Mouse (Mus musculus): ENCODE data around the gene Nacad. TPM values are rescaled to one million over a fixed set of nuclear protein-coding genes. Genes with fewer than 3 reads are reported as not detected.
A peak's percentile ranks its signal among the peaks of the same experiment; 100 is the strongest.

Gene Nacad
- polyA plus RNA-seq, 1 experiment from 2014 or later: 1.1 TPM

GRCm38 (mm10) chr11:6602662-6603061, 3.2 kb downstream of the Nacad start:
- Histone ChIP-seq H3K27me3 (peaks cover 63% of the 10 kb centered on the region), H3K9me3 (replicated peaks) (no peaks in the 10 kb centered on the region), H3K9ac (no peak overlapping the region), H3K36me3 (no peaks in the 10 kb centered on the region), H3K4me3 (no peak overlapping the region), H3K4me2 (no peak overlapping the region), H3K4me1 (replicated peaks) (peaks cover 53% of the 10 kb centered on the region), H3K27ac (no peak overlapping the region)
- ATAC-seq (replicated peaks; ENCODE audit: insufficient number of reproducible peaks, insufficient read depth, low FRiP score, low read depth): no peak
- 84% methylated on average over 9 of the region's 9 CpGs for WGBS

- H3K4me1 ChIP-seq (replicated peaks): peaks cover 53% of the 10 kb centered on the region
These were observed 4.0 kb downstream of the Nacad start for GRCm38 (mm10) chr11:6601649-6602480.

GRCm38 (mm10) chr11:6600284-6600944, 5.4 kb downstream of the Nacad start:
- H3K36me3 ChIP-seq: peaks cover 19% of the 10 kb centered on the region; the same call in 1 of the 2 replicates
- no peak overlapping the region for H3K4me2 ChIP-seq
- H3K4me3 ChIP-seq: no peak overlapping the region
- no peak overlapping the region for H3K9ac ChIP-seq
- no peaks in the 10 kb centered on the region for H3K9me3 ChIP-seq (replicated peaks)
- H3K27me3 ChIP-seq: peaks cover 41% of the 10 kb centered on the region
- H3K4me1 ChIP-seq (replicated peaks): peaks cover 51% of the 10 kb centered on the region
- H3K27ac ChIP-seq: no peak overlapping the region
- ATAC-seq (replicated peaks; ENCODE audit: insufficient number of reproducible peaks, insufficient read depth, low FRiP score, low read depth): no peak
- 85% methylated on average over 8 of the region's 8 CpGs for WGBS

More at GRCm38 (mm10) chr11:6601649-6602480, 4.0 kb downstream of the Nacad start:
- H3K27ac ChIP-seq: no peak overlapping the region
- H3K27me3 ChIP-seq: peaks cover 55% of the 10 kb centered on the region
- H3K9ac ChIP-seq: no peak overlapping the region
- ATAC-seq (replicated peaks; ENCODE audit: insufficient number of reproducible peaks, insufficient read depth, low FRiP score, low read depth): no peak
- H3K9me3 ChIP-seq (replicated peaks): no peaks in the 10 kb centered on the region
- no peak overlapping the region for H3K4me3 ChIP-seq
- peaks cover 7% of the 10 kb centered on the region; the same call in 1 of the 2 replicates for H3K36me3 ChIP-seq
- 71% methylated on average over 20 of the region's 20 CpGs for WGBS
- no peak overlapping the region for H3K4me2 ChIP-seq

GRCm38 (mm10) chr11:6599831-6600230, 6.0 kb downstream of the Nacad start:
- H3K9ac ChIP-seq: no peak overlapping the region
- WGBS: 76% methylated on average over 6 of the region's 6 CpGs
- no peaks in the 10 kb centered on the region for H3K9me3 ChIP-seq (replicated peaks)
- ATAC-seq (replicated peaks; ENCODE audit: insufficient number of reproducible peaks, insufficient read depth, low FRiP score, low read depth): no peak
- H3K36me3 ChIP-seq: peaks cover 19% of the 10 kb centered on the region; the same call in 1 of the 2 replicates
- no peak overlapping the region for H3K27ac ChIP-seq
- H3K4me2 ChIP-seq: no peak overlapping the region
- peaks cover 51% of the 10 kb centered on the region for H3K4me1 ChIP-seq (replicated peaks)
- H3K27me3 ChIP-seq: peaks cover 35% of the 10 kb centered on the region
- no peak overlapping the region for H3K4me3 ChIP-seq

GRCm38 (mm10) chr11:6599011-6599681, 6.7 kb downstream of the Nacad start:
- H3K4me3 ChIP-seq: no peak overlapping the region
- no peak for ATAC-seq (replicated peaks; ENCODE audit: insufficient number of reproducible peaks, insufficient read depth, low FRiP score, low read depth)
- H3K36me3 ChIP-seq: peaks cover 24% of the 10 kb centered on the region; the same call in 1 of the 2 replicates
- WGBS: 20% methylated on average over 27 of the region's 27 CpGs
- H3K9me3 ChIP-seq (replicated peaks): no peaks in the 10 kb centered on the region
- H3K4me1 ChIP-seq (replicated peaks): peaks cover 51% of the 10 kb centered on the region
- no peak overlapping the region for H3K27ac ChIP-seq
- H3K27me3 ChIP-seq: peaks cover 31% of the 10 kb centered on the region
- H3K9ac ChIP-seq: no peak overlapping the region
- H3K4me2 ChIP-seq: no peak overlapping the region

- Histone ChIP-seq H3K4me2 (no peak overlapping the region), H3K4me3 (no peak overlapping the region), H3K4me1 (replicated peaks) (peaks cover 44% of the 10 kb centered on the region), H3K27ac (no peak overlapping the region), H3K9ac (no peak overlapping the region), H3K27me3 (peaks cover 31% of the 10 kb centered on the region), H3K36me3 (peaks cover 31% of the 10 kb centered on the region; the same call in 1 of the 2 replicates), H3K9me3 (replicated peaks) (no peaks in the 10 kb centered on the region)
- no peak for ATAC-seq (replicated peaks; ENCODE audit: insufficient number of reproducible peaks, insufficient read depth, low FRiP score, low read depth)
- 57% methylated on average over 19 of the region's 19 CpGs for WGBS
These were observed 7.5 kb downstream of the Nacad start for GRCm38 (mm10) chr11:6598191-6598889.

- WGBS: 61% methylated on average over 7 of the region's 7 CpGs
- peaks cover 39% of the 10 kb centered on the region; the same call in 1 of the 2 replicates for H3K36me3 ChIP-seq
These were observed 8.3 kb downstream of the Nacad start for GRCm38 (mm10) chr11:6597523-6597922.

GRCm38 (mm10) chr11:6596616-6597015, 9.2 kb downstream of the Nacad start:
- peaks cover 19% of the 10 kb centered on the region for H3K27me3 ChIP-seq
- WGBS: 84% methylated on average over 3 of the region's 3 CpGs
- no peak overlapping the region for H3K9ac ChIP-seq
- H3K4me3 ChIP-seq: no peak overlapping the region
- H3K27ac ChIP-seq: no peak overlapping the region
- peaks cover 48% of the 10 kb centered on the region; the same call in 1 of the 2 replicates for H3K36me3 ChIP-seq
- ATAC-seq (replicated peaks; ENCODE audit: insufficient number of reproducible peaks, insufficient read depth, low FRiP score, low read depth): no peak
- no peak overlapping the region for H3K4me2 ChIP-seq
- H3K4me1 ChIP-seq (replicated peaks): peaks cover 41% of the 10 kb centered on the region
- no peaks in the 10 kb centered on the region for H3K9me3 ChIP-seq (replicated peaks)

More at GRCm38 (mm10) chr11:6597523-6597922, 8.3 kb downstream of the Nacad start:
- H3K27ac ChIP-seq: no peak overlapping the region
- no peak overlapping the region for H3K4me3 ChIP-seq
- no peaks in the 10 kb centered on the region for H3K9me3 ChIP-seq (replicated peaks)
- H3K27me3 ChIP-seq: peaks cover 28% of the 10 kb centered on the region
- no peak overlapping the region for H3K9ac ChIP-seq
- peaks cover 41% of the 10 kb centered on the region for H3K4me1 ChIP-seq (replicated peaks)
- no peak overlapping the region for H3K4me2 ChIP-seq
- no peak for ATAC-seq (replicated peaks; ENCODE audit: insufficient number of reproducible peaks, insufficient read depth, low FRiP score, low read depth)

- WGBS: 95% methylated on average over 6 of the region's 6 CpGs
These were observed 9.6 kb downstream of the Nacad start for GRCm38 (mm10) chr11:6596205-6596604.

GRCm38 (mm10) chr11:6595339-6595738, 10.5 kb downstream of the Nacad start:
- WGBS: 56% methylated on average over 5 of the region's 5 CpGs
- H3K4me1 ChIP-seq (replicated peaks): peaks cover 41% of the 10 kb centered on the region
- H3K27ac ChIP-seq: peak overlapping the region; percentile 30; the same call in 1 of the 2 replicates
- H3K9me3 ChIP-seq (replicated peaks): no peaks in the 10 kb centered on the region
- peaks cover 61% of the 10 kb centered on the region; the same call in 1 of the 2 replicates for H3K36me3 ChIP-seq
- no peak overlapping the region for H3K4me3 ChIP-seq
- no peak overlapping the region for H3K9ac ChIP-seq
- H3K4me2 ChIP-seq: no peak overlapping the region
- peaks cover 6% of the 10 kb centered on the region; the same call in 1 of the 2 replicates for H3K27me3 ChIP-seq
- ATAC-seq (replicated peaks; ENCODE audit: insufficient number of reproducible peaks, insufficient read depth, low FRiP score, low read depth): no peak

More at GRCm38 (mm10) chr11:6596205-6596604, 9.6 kb downstream of the Nacad start:
- Histone ChIP-seq H3K9ac (no peak overlapping the region), H3K27ac (no peak overlapping the region), H3K9me3 (replicated peaks) (no peaks in the 10 kb centered on the region), H3K4me1 (replicated peaks) (peaks cover 41% of the 10 kb centered on the region), H3K4me3 (no peak overlapping the region), H3K27me3 (peaks cover 15% of the 10 kb centered on the region), H3K36me3 (peaks cover 52% of the 10 kb centered on the region; the same call in 1 of the 2 replicates), H3K4me2 (no peak overlapping the region)
- ATAC-seq (replicated peaks; ENCODE audit: insufficient number of reproducible peaks, insufficient read depth, low FRiP score, low read depth): no peak

Measured in heart, embryonic 15.5 days (tissue).